8 mouse cellular contexts compared by ENCODE assay signal in the genomic region with DNA sequence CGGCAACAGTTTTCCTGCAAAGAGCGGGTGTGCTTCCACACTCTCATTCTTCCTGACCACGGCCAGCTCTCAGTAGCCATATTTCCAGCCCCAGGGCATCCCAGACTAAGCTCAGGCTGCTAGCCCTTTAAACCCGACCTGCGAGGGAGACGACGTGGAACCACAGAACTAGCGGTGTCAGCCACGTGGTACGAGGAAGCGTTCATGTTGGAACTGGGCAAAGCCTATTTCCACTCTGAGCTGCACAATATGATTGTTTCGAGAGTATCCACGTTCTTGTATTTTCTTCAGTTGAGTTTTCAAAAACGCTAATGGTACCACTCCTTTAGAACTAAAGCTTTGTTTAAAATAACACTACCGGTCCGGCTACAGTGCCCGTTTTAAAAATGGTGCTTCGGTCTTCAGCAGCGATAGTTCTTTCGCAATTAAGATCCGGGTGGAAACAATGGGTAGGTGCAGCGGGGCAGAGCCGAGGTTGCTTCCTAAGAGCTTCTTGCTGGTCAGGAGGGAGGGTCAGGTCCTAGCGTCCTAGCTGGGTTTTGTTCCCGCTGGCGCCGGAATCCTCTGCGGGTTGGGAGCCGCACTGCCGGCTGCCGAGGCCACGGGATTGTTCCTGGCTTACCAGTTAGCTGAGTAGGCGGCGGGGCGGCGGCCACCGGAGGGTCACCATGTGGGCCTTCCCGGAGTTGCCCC. TPM values are rescaled to one million over a fixed set of nuclear protein-coding genes. Genes with fewer than 3 reads are reported as not detected.
DNase-seq lines count a peak whose midpoint lies in the region; ATAC-seq and TF ChIP-seq lines count a peak whose summit lies in the region.

No protein-coding gene starts in this region.

- TF ChIP-seq CTCF in C2C12 (IDR thresholded peaks at IDR 0.05; ENCODE audit: control insufficient read depth, insufficient read depth, insufficient read length) = no peak
- TF ChIP-seq CTCF in brain, embryonic 14.5 days (IDR thresholded peaks at IDR 0.05; ENCODE audit: borderline replicate concordance, extremely low read depth, insufficient read depth, insufficient read length) = no peak
- no peak for TF ChIP-seq CTCF in midbrain, postnatal 0 days (IDR thresholded peaks at IDR 0.05)

- peaks cover 18% of the 10 kb centered on the region for H3K79me2 ChIP-seq in C2C12 (ENCODE audit: control insufficient read depth, insufficient read depth)

- peaks cover 43% of the 10 kb centered on the region for H3K4me1 ChIP-seq in erythroblast, embryonic 14.5 days (ENCODE audit: control insufficient read depth)
- peaks cover 13% of the 10 kb centered on the region for H3K4me1 ChIP-seq in heart, embryonic 10.5 days
- peaks cover 10% of the 10 kb centered on the region for H3K4me1 ChIP-seq in kidney, embryonic 14.5 days (ENCODE audit: control insufficient read depth, insufficient read depth, low read length)
- H3K4me1 ChIP-seq in limb, embryonic 15.5 days = peaks cover 13% of the 10 kb centered on the region
- H3K4me1 ChIP-seq in midbrain, postnatal 0 days (ENCODE audit: insufficient read depth, low read length) = 0 out of 2 replicates have a peak, but pooled peaks cover 8% of the 10 kb centered on the region

- ATAC-seq in kidney, embryonic 14.5 days (ENCODE audit: low FRiP score, low TSS enrichment) = peak; percentile 91
- peak; percentile 87 for ATAC-seq in limb, embryonic 15.5 days (ENCODE audit: insufficient number of reproducible peaks, low FRiP score, low TSS enrichment, low read depth)
- peak; percentile 91 for ATAC-seq in midbrain, postnatal 0 days (ENCODE audit: low FRiP score)

- WGBS in heart, embryonic 10.5 days = under 1% methylated on average over 38 of the region's 38 CpGs
- WGBS in kidney, embryonic 14.5 days = under 1% methylated on average over 38 of the region's 38 CpGs
- WGBS in limb, embryonic 15.5 days = under 1% methylated on average over 38 of the region's 38 CpGs
- under 1% methylated on average over 36 of the region's 38 CpGs for WGBS in midbrain, postnatal 0 days

- H3K9ac ChIP-seq in kidney, embryonic 14.5 days (ENCODE audit: low read depth, low read length) = peak overlapping the region; percentile 87
- H3K9ac ChIP-seq in limb, embryonic 15.5 days = peak overlapping the region; percentile 87
- peak overlapping the region; percentile 78 for H3K9ac ChIP-seq in midbrain, postnatal 0 days (replicated peaks; ENCODE audit: low read length, poor library complexity, severe bottlenecking)

- no peaks in the 10 kb centered on the region for H3K9me3 ChIP-seq in erythroblast, embryonic 14.5 days (ENCODE audit: control insufficient read depth, low read length)
- no peaks in the 10 kb centered on the region for H3K9me3 ChIP-seq in heart, embryonic 10.5 days
- H3K9me3 ChIP-seq in kidney, embryonic 14.5 days (ENCODE audit: control insufficient read depth, low read length) = no peaks in the 10 kb centered on the region
- no peaks in the 10 kb centered on the region for H3K9me3 ChIP-seq in limb, embryonic 15.5 days
- no peaks in the 10 kb centered on the region for H3K9me3 ChIP-seq in midbrain, postnatal 0 days (ENCODE audit: low read length)

- H3K27me3 ChIP-seq in C2C12 (ENCODE audit: control insufficient read depth, insufficient read depth, insufficient read length) = no peaks in the 10 kb centered on the region
- no peaks in the 10 kb centered on the region for H3K27me3 ChIP-seq in erythroblast, embryonic 14.5 days (ENCODE audit: control insufficient read depth)
- H3K27me3 ChIP-seq in heart, embryonic 10.5 days (ENCODE audit: insufficient read depth, poor library complexity, severe bottlenecking) = no peaks in the 10 kb centered on the region
- no peaks in the 10 kb centered on the region for H3K27me3 ChIP-seq in kidney, embryonic 14.5 days (ENCODE audit: control insufficient read depth, insufficient read depth, low read length)
- no peaks in the 10 kb centered on the region for H3K27me3 ChIP-seq in limb, embryonic 15.5 days
- H3K27me3 ChIP-seq in midbrain, postnatal 0 days (ENCODE audit: insufficient read depth, low read length) = no peaks in the 10 kb centered on the region

- peak; percentile 33; the same call in 1 of the 2 replicates for TF ChIP-seq POLR2A in brain, embryonic 14.5 days (IDR thresholded peaks at IDR 0.05; ENCODE audit: borderline replicate concordance, extremely low read depth, insufficient read depth, insufficient read length, poor library complexity, severe bottlenecking)

- H3ac ChIP-seq in C2C12 (ENCODE audit: control insufficient read depth, insufficient read length, low read depth) = peak overlapping the region; percentile 89

- peak overlapping the region; percentile 56 for H3K4me3 ChIP-seq in C2C12 (ENCODE audit: insufficient read depth, poor library complexity, severe bottlenecking)
- H3K4me3 ChIP-seq in erythroblast, embryonic 14.5 days (replicated peaks) = peak overlapping the region; percentile 84
- peak overlapping the region; percentile 89 for H3K4me3 ChIP-seq in heart, embryonic 10.5 days
- peak overlapping the region; percentile 70 for H3K4me3 ChIP-seq in kidney, embryonic 14.5 days (ENCODE audit: low read length)
- peak overlapping the region; percentile 81 for H3K4me3 ChIP-seq in limb, embryonic 15.5 days
- H3K4me3 ChIP-seq in midbrain, postnatal 0 days (ENCODE audit: low read depth, low read length) = peak overlapping the region; percentile 82

- H3K79me3 ChIP-seq in C2C12 (ENCODE audit: low read depth) = peaks cover 10% of the 10 kb centered on the region

- DNase-seq in brain, embryonic 14.5 days (ENCODE audit: low read depth) = peak; percentile 95
- DNase-seq in heart, embryonic 10.5 days (ENCODE audit: low spot score) = peak; percentile 94
- DNase-seq in midbrain, postnatal 0 days (ENCODE audit: low spot score) = peak; percentile 93
- DNase-seq in spleen, postnatal 14 days (ENCODE audit: low spot score in 2 of 2) = peak; percentile 44 to 59

- H3K27ac ChIP-seq in heart, embryonic 10.5 days = peak overlapping the region; percentile 97
- H3K27ac ChIP-seq in kidney, embryonic 14.5 days (ENCODE audit: low read depth, low read length) = peak overlapping the region; percentile 93
- H3K27ac ChIP-seq in limb, embryonic 15.5 days = peak overlapping the region; percentile 95
- H3K27ac ChIP-seq in midbrain, postnatal 0 days (ENCODE audit: low read depth, low read length) = peak overlapping the region; percentile 82

- H3K36me3 ChIP-seq in C2C12 (ENCODE audit: control insufficient read depth, insufficient read depth) = peaks cover 34% of the 10 kb centered on the region
- H3K36me3 ChIP-seq in erythroblast, embryonic 14.5 days (ENCODE audit: control insufficient read depth) = peaks cover 37% of the 10 kb centered on the region
- peaks cover 36% of the 10 kb centered on the region for H3K36me3 ChIP-seq in heart, embryonic 10.5 days
- peaks cover 27% of the 10 kb centered on the region for H3K36me3 ChIP-seq in kidney, embryonic 14.5 days (ENCODE audit: control insufficient read depth, insufficient read depth, low read length)
- H3K36me3 ChIP-seq in limb, embryonic 15.5 days = peaks cover 26% of the 10 kb centered on the region
- peaks cover 5% of the 10 kb centered on the region; the same call in 1 of the 2 replicates for H3K36me3 ChIP-seq in midbrain, postnatal 0 days (ENCODE audit: insufficient read depth, low read length)

- peak overlapping the region; percentile 82 for H3K4me2 ChIP-seq in kidney, embryonic 14.5 days (replicated peaks; ENCODE audit: low read depth, low read length)
- H3K4me2 ChIP-seq in limb, embryonic 15.5 days = peak overlapping the region; percentile 68
- H3K4me2 ChIP-seq in midbrain, postnatal 0 days (ENCODE audit: low read depth, low read length, poor library complexity, severe bottlenecking) = peak overlapping the region; percentile 90

RNA-seq across cellular contexts. Expression of gene Dpagt1, which starts 0.7 kb away (rescaled TPM):
- polyA plus RNA-seq in C2C12 (2012; fragmentation: generic; extraction: Trizol) = 34.0 TPM
- polyA plus RNA-seq in brain, embryonic 14.5 days (2012; rRNA removed) = 47.2 and 54.4 TPM in 2 replicates
- 0.15 and 0.20 TPM in 2 replicates for polyA plus RNA-seq in erythroblast, embryonic 14.5 days (2012)
- polyA plus RNA-seq in heart, embryonic 10.5 days (2016; fragmentation: Nextera tagmentation; extraction: Ambion mirVana) = 35.2 and 36.6 TPM in 2 replicates
- 49.6 and 51.9 TPM in 2 replicates for polyA plus RNA-seq in kidney, embryonic 14.5 days (2014; fragmentation: Nextera tagmentation; extraction: Ambion mirVana)
- 37.7 and 38.0 TPM in 2 replicates for polyA plus RNA-seq in limb, embryonic 15.5 days (2015; fragmentation: Nextera tagmentation; extraction: Ambion mirVana)
- total RNA-seq in midbrain, postnatal 0 days (2014; rRNA removed) = 23.2 and 27.2 TPM in 2 replicates
- polyA plus RNA-seq in midbrain, postnatal 0 days (2015; fragmentation: Nextera tagmentation; extraction: Ambion mirVana) = 33.6 and 34.1 TPM in 2 replicates

RNA-seq across cellular contexts. Expression of gene C2cd2l, which starts 6.4 kb away (rescaled TPM):
- 18.8 TPM for polyA plus RNA-seq in C2C12 (2012; fragmentation: generic; extraction: Trizol)
- polyA plus RNA-seq in brain, embryonic 14.5 days (2012; rRNA removed) = 58.5 and 62.1 TPM in 2 replicates
- 24.5 and 25.4 TPM in 2 replicates for polyA plus RNA-seq in erythroblast, embryonic 14.5 days (2012)
- polyA plus RNA-seq in heart, embryonic 10.5 days (2016; fragmentation: Nextera tagmentation; extraction: Ambion mirVana) = 6.9 and 9.5 TPM in 2 replicates
- polyA plus RNA-seq in kidney, embryonic 14.5 days (2014; fragmentation: Nextera tagmentation; extraction: Ambion mirVana) = 6.7 and 7.6 TPM in 2 replicates
- polyA plus RNA-seq in limb, embryonic 15.5 days (2015; fragmentation: Nextera tagmentation; extraction: Ambion mirVana) = 6.9 and 7.1 TPM in 2 replicates
- total RNA-seq in midbrain, postnatal 0 days (2014; rRNA removed) = 48.9 and 57.1 TPM in 2 replicates
- 22.6 and 23.6 TPM in 2 replicates for polyA plus RNA-seq in midbrain, postnatal 0 days (2015; fragmentation: Nextera tagmentation; extraction: Ambion mirVana)

RNA-seq across cellular contexts. Expression of gene H2afx, which starts 8.0 kb away (rescaled TPM):
- polyA plus RNA-seq in C2C12 (2012; fragmentation: generic; extraction: Trizol) = 347 TPM
- 223 and 342 TPM in 2 replicates for polyA plus RNA-seq in brain, embryonic 14.5 days (2012; rRNA removed)
- 364 and 434 TPM in 2 replicates for polyA plus RNA-seq in erythroblast, embryonic 14.5 days (2012)
- 258 and 270 TPM in 2 replicates for polyA plus RNA-seq in heart, embryonic 10.5 days (2016; fragmentation: Nextera tagmentation; extraction: Ambion mirVana)
- 413 and 421 TPM in 2 replicates for polyA plus RNA-seq in kidney, embryonic 14.5 days (2014; fragmentation: Nextera tagmentation; extraction: Ambion mirVana)
- 252 and 254 TPM in 2 replicates for polyA plus RNA-seq in limb, embryonic 15.5 days (2015; fragmentation: Nextera tagmentation; extraction: Ambion mirVana)
- total RNA-seq in midbrain, postnatal 0 days (2014; rRNA removed) = 91.7 and 145 TPM in 2 replicates
- 112 and 119 TPM in 2 replicates for polyA plus RNA-seq in midbrain, postnatal 0 days (2015; fragmentation: Nextera tagmentation; extraction: Ambion mirVana)

RNA-seq across cellular contexts. Expression of gene Hmbs, which starts 17.5 kb away (rescaled TPM):
- polyA plus RNA-seq in C2C12 (2012; fragmentation: generic; extraction: Trizol) = 59.6 TPM
- polyA plus RNA-seq in brain, embryonic 14.5 days (2012; rRNA removed) = 40.9 and 48.9 TPM in 2 replicates
- 331 and 361 TPM in 2 replicates for polyA plus RNA-seq in erythroblast, embryonic 14.5 days (2012)
- 276 and 285 TPM in 2 replicates for polyA plus RNA-seq in heart, embryonic 10.5 days (2016; fragmentation: Nextera tagmentation; extraction: Ambion mirVana)
- 123 and 136 TPM in 2 replicates for polyA plus RNA-seq in kidney, embryonic 14.5 days (2014; fragmentation: Nextera tagmentation; extraction: Ambion mirVana)
- polyA plus RNA-seq in limb, embryonic 15.5 days (2015; fragmentation: Nextera tagmentation; extraction: Ambion mirVana) = 88.7 and 95.1 TPM in 2 replicates
- total RNA-seq in midbrain, postnatal 0 days (2014; rRNA removed) = 30.1 and 31.7 TPM in 2 replicates
- 55.5 and 56.9 TPM in 2 replicates for polyA plus RNA-seq in midbrain, postnatal 0 days (2015; fragmentation: Nextera tagmentation; extraction: Ambion mirVana)

RNA-seq across cellular contexts. Expression of gene Hinfp, which starts 21.0 kb away (rescaled TPM):
- 9.1 TPM for polyA plus RNA-seq in C2C12 (2012; fragmentation: generic; extraction: Trizol)
- 44.2 and 47.6 TPM in 2 replicates for polyA plus RNA-seq in brain, embryonic 14.5 days (2012; rRNA removed)
- 0.57 and 0.75 TPM in 2 replicates for polyA plus RNA-seq in erythroblast, embryonic 14.5 days (2012)
- 23.5 and 25.0 TPM in 2 replicates for polyA plus RNA-seq in heart, embryonic 10.5 days (2016; fragmentation: Nextera tagmentation; extraction: Ambion mirVana)
- polyA plus RNA-seq in kidney, embryonic 14.5 days (2014; fragmentation: Nextera tagmentation; extraction: Ambion mirVana) = 15.9 and 24.5 TPM in 2 replicates
- polyA plus RNA-seq in limb, embryonic 15.5 days (2015; fragmentation: Nextera tagmentation; extraction: Ambion mirVana) = 24.2 and 24.9 TPM in 2 replicates
- 21.8 and 25.3 TPM in 2 replicates for total RNA-seq in midbrain, postnatal 0 days (2014; rRNA removed)
- 15.2 and 15.4 TPM in 2 replicates for polyA plus RNA-seq in midbrain, postnatal 0 days (2015; fragmentation: Nextera tagmentation; extraction: Ambion mirVana)

Comparison
In these comparisons a context has a peak if more than half of its experiments do, and no peak if none do; other contexts are left out.
1. Peak in every context shown above with its lines: DNase-seq, ATAC-seq, H3K4me3 ChIP-seq and H3K27ac ChIP-seq.
2. RNA of gene Dpagt1, which starts 0.7 kb away (polyA plus RNA-seq): 49.6 to 51.9 TPM in kidney, embryonic 14.5 days, 47.2 to 54.4 TPM in brain, embryonic 14.5 days, 37.7 to 38.0 TPM in limb, embryonic 15.5 days, 35.2 to 36.6 TPM in heart, embryonic 10.5 days, 34.0 TPM in C2C12 (single experiment) and 33.6 to 34.1 TPM in midbrain, postnatal 0 days; 0.15 to 0.20 TPM in erythroblast, embryonic 14.5 days; every median in the first group is over 10 times any median in the second.